Mouse (Mus musculus): Measurements from ENCODE around the gene Olfr780.
"Not testable (repeated sequence)": the region's sequence is repeated elsewhere in the genome, so short reads cannot be mapped to it uniquely, and the experiment has no call there.

The Olfr780 gene

DNA sequence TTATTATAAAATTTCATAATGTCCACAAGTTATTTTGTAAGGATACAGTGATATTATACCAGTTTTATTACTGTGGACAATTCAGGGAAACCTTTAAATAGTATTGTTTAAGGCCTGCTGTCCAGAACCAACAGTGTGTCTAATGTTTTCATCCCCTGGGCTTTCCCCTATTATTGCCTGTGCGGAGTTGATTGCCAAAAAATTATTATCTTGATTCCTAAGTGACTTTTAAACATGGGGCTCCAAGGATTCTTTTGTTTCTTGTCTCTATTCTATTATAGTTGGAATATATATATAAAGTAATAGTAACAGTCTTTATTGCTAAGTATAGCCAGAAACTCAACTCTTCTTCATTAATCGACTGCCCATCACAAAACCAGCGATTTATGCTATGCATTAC lies at the start of gene Olfr780:
Olfr780 (plus strand) TSS at position 301 of the 400 bp plus-strand sequence.
- in situ Hi-C loops (cut with MseI, MboI) = no loop called here

GRCm38 (mm10) chr10:129271081-129271535 lies 46.8 kb upstream of the Olfr780 start, which contains the start of gene Olfr777:
Gene Olfr777, minus strand, starts transcription at chr10:129271485.
- in situ Hi-C loops (cut with MseI, MboI) = no loop called here

GRCm38 (mm10) chr10:129312973-129313372 lies 4.9 kb upstream of the Olfr780 start:
- in situ Hi-C loops (cut with MseI, MboI) = not testable (repeated sequence)

DNA sequence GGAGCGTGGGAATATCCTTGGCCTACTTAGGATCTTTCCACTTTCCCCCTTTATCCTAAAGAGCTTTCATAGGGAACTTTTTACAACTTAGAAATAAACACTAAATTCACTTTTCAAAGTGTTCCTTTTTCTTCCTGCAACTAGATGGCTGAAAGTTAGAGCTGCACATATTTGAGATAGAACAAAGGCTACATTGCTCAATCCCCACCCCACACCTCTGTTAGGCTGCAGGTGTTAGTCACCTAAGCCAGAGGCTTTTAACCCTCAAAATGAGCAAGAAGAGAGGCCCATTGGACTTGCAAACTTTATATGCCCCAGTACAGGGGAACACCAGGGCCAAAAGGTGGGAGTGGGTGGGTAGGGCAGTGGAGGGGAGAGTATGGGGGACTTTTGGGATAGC lies 4.4 kb upstream of the Olfr780 start:
- in situ Hi-C loops (cut with MseI, MboI) = not testable (repeated sequence)

DNA sequence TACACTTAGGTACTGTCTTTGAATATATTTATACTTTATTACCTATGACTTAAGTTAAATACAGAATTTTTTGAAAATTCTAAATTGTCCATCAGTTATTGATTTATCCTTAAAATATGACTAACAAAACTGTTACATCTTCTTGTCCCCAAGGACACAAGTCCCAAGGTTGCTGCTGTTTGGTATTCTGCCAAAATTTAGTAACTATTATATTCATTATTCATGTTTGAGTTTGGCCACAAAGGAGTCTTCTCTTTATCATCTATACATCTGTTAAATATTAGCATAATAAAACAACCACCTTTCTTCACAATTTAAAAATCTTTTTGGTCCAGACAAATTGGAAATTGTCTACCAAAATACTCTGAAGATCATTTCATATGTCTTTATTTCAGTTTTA lies 10.6 kb downstream of the Olfr780 start, which contains the start of gene Olfr781:
Olfr781 (plus strand) TSS at position 301 of the 400 bp plus-strand sequence.
- in situ Hi-C loops (cut with MseI, MboI) = no loop called here

DNA sequence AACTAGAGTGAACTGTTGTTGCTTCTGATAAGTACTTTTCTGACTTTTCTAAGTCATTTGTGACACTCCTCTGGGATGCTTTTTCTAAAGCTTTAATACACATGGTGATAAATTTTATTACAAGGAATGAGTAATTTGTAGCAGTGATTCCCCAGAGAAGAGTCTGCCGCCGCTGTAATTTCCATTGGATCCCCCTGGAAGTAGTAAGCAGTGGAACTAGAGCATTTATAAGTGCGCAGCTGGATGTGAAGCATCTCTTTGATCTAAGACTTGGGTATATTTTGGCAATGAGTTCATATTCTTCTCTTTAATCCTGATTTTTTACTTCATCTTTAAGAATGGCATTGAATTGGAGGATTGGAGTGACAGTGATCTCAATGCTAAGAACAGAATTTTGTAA lies 30.6 kb downstream of the Olfr780 start, which contains the start of gene Olfr782:
Olfr782 (plus strand) TSS at position 301 of the 400 bp plus-strand sequence.
- in situ Hi-C loops (cut with MseI, MboI) = no loop called here

DNA sequence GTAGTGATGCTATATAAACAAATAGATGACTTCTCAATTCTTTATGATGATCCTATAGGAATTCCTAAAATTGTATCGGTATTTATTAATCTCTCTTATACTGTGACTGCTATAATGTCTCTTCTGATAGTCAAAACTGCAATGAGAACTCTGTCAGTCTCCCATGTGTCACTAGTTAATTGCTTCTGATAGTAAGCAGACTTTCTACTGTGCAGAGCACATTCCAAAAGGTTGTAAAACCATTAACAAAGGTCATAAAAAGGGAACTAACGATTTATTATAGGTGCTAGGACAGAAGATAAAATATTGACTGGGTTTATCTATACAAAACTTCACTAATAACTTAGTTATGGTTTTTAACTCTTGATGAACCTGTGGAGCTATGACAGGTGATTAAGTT lies 34.6 kb downstream of the Olfr780 start:
- in situ Hi-C loops (cut with MseI, MboI) = not testable (repeated sequence)

DNA sequence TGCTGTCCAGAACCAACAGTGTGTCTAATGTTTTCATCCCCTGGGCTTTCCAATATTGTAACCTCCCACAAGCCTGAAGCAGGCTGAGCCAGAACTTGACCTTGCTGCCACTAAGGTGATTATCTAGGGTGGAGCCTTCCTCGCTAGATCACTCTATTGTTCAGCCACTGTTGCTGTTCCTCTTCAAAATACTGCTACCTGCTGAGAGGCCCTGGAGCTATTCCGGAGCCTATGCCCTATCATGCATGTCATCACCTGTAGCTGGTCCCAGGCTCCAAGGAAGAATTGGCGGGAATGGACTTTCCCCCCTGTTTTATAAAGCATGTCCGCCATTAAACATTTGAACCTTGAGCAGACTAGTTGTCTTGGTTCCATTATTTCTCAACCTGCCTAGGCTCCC lies 38.6 kb downstream of the Olfr780 start:
- in situ Hi-C loops (cut with MseI, MboI) = not testable (repeated sequence)

DNA sequence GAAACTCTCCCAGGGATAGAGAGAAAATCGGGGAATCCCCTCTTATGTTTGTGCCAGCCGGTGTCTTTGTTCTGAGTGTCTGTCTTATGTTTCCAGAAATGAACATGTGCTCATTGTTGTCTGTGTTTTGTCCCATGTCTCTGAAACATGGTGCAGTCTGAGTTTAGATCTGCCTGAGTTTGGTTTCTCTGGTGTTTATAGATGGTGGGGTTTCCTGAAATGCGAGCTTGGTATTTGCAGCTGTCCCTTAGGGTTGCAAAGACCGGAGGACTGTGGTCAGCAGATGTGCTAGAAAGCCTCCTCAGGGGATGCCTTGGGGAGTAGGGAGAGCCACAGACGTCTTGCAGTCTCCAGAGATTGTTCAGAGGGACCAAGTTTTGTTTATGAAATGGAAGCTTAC lies 39.4 kb downstream of the Olfr780 start:
- in situ Hi-C loops (cut with MseI, MboI) = no loop called here
